Mouse (Mus musculus) heart, postnatal 0 days (tissue): ENCODE measurements around the gene Casd1.

Experiments used
- CTCF ChIP-seq: IDR thresholded peaks from 2 replicates; pipeline ENCODE4 v1.5.1; 2016; ENCODE audit warnings: antibody characterized with exemption, control low read depth, low read depth
- EP300 ChIP-seq: IDR thresholded peaks from 2 replicates; pipeline ENCODE4 v1.6.1; 2016; ENCODE audit warnings: antibody characterized with exemption, low read depth

GRCm38 (mm10) chr6:4562401-4562800 lies 38.2 kb upstream of the Casd1 start:
- TF ChIP-seq EP300 (no peak), CTCF (no peak)
